Mouse (Mus musculus) embryo, embryonic 11.5 days (tissue): Measurements from ENCODE around the gene Tpm4.

Source experiments
- DNase-seq: peaks from one replicate; pipeline ENCODE4 v3.0.0-alpha.2; 2012; ENCODE audit warnings: low read depth, low spot score

Tpm4 gene

DNA sequence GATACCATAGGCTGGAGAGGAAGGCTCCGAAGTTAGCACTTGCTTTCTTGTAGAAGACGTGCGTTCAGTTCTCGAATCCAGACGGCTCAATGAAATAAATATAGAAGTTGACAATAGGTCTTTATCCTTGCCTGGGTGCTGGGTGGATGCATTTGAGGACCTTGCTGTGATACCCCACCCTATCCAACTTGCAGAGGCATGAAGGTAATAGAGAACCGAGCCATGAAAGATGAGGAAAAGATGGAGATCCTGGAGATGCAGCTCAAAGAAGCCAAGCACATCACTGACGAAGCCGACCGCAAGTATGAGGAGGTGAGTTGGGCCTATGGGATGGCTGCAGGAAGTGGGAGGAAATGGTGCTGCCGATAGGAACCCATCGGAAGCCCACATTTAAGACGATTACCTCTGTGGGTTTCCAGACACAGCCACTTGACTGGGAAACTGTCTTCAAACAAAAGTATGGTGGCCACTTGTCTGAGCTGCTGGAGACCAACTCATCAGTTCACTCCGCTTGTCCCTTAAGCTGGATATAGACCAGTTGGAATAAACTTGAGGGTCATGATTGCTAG is 8.6 kb downstream of the Tpm4 start:
- no peak for DNase-seq

DNA sequence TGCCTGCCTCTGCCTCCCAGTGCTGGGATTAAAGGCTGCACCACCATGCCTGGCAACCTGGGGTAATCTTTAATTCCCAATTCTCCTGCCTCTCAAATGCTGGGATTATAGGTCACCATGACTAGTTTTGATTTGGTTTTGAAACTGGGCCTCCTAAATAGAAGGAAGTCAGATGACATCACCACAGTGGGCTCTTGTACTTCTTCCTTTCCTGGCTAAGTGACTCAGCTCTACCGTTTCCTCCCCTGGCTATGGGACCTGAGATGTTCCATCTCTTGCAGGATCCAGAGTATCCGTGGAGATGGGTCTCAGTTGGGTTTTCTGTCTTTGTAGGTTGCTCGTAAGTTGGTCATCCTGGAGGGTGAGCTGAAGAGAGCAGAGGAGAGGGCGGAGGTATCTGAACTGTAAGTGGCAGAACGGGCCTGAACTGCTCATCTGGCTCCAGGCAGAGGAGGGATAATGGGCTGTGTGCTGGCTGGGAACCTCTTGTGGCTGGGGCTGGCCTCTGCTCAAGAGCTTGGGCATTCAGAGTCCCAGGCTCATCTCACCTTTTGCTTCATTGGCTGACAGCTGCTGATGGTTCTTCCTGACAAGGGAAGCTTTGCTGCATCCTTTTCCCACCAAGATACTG is 9.7 kb downstream of the Tpm4 start:
- no peak for DNase-seq

DNA sequence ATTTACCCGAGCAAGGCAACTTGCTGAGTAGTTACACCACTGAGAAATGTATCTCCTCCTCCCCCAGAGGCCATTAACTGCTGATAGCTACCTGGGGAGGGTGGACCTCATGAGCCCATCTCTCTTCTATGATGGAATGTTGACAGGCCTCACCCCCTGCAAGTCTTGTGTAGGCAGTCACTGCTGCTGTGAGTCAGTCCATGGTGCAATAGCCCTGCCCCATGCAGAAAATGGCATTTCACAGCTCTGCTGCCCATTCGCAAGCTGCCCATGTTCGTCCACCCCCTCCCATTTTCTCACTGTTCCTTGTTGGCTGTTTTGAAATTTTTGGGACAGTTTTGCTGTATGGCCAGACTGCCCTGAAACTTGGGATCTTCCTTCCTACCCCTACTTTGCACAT is 10.7 kb downstream of the Tpm4 start:
- no peak for DNase-seq

DNA sequence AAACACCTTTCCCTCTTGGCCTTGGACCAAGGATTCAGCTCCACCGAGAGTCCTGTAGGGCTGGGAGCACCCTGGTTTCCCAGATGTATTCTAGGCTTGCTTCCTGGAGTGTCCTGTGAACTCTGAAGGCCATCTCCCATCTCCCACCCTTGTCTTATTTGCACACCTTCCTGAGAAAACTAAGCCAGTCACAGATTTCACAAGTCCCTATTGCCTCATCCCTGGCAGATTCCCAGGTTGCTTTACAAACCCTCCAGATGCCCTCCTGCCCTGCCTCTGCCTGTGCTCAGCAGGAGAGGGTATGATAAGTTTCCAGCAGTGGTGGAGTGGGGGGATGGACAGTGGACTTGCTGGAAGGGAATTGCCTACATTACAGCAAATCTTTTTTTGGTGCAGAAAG is 11.3 kb downstream of the Tpm4 start:
- DNase-seq: no peak

DNA sequence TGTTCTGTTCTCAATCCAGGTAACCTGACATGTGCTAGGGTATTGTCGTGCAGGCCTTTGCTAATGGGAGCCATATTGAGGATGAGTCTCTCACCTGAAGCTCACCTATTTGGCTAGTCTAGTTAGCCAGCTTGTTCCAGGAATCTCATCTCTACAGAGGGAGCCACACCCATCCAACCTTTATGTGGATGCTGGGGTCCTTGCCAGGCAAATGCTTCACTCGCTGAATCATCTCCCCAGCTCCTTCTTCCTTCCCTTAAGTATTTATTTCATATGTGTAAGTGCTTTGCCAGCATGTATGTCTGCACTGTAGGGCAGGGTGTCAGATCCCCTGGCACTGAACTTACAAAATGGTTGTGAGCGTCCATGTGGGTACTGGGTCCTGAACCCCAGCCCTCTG is 11.8 kb downstream of the Tpm4 start:
- no peak for DNase-seq

DNA sequence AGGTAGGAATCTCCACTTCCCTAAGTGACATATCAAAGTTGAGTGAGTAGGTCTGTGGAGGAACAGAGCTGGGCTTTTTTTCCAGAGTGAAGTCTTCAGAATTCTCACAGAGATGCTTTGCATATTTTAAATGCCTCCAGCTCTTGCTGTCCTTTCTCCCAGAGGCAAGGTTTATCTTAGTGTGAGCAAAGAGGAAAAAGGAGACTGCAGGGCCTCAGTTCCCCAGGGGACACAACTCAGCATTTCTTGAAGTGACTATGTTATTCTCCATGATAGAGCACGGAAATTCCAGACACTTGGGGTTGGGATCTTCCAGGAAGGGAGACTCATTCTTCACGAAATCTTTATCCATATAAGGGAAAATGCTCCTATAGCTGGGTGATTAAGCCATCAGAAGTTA is 12.5 kb downstream of the Tpm4 start:
- DNase-seq: no peak

DNA sequence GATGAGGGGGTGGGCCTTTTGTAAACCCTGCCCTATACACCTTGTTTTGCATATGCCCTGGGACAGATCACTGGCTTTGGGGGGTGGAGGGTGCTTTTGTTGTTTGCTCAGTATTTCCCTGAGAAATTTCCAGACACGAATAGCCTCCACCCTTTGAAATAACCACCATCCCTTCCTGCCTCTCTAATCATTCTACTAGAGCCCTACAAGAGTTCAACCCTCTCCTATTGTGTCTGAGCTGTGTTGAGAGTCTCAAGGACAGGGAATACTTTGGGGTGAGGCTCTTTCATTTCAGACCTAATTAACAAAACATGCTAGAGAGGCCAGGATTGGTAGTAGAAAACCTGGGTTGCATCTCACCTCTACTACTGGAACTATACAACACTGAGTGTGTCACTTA is 14.3 kb downstream of the Tpm4 start:
- no peak for DNase-seq

DNA sequence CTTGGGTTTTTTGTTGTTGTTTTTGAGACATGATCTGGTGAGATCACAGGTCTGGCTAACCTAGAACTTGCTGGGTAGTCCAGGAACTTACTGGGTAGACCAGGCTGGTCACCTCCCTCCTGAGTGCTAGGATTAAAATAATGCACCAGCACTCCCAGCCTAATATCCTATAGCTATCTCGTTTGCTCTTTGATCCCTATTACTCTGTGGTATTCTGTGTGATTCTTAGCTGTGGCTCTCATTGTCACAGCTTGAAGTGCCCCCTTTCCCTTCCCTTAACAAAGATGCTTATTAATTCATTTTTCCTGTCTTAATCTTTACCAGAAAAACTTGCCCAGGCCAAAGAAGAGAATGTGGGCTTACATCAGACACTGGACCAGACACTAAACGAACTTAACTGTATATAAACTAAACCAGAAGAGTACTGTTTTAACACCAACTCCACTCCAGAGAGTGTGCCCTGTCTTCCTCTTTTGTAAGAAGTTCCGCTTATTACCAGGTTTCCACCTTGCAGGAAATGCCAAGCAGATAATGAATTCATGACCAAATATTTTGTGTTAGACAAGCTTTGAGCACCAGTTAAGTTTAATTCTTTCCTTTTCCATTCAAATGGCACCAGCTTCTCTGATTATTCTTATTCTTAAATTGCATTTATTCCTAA is 16.8 kb downstream of the Tpm4 start:
- no peak for DNase-seq

DNA sequence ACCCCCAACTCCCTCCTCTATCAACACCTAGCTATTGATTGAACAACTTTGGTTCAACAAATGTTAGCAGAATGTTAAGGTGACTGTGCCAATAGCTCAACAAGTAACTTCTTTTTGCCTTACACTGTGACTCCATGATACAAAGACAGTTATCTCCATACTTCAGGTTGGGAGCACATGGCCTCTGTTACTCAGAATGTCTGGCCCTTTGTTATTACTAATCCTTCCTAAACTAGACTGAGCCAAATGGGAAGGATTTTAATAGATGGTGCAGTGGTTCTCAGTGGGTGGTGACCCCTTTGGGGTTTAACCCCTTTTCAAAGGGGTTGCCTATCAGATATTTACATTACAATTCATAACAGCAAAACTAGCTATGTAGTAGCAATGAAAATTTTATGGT is 18.6 kb downstream of the Tpm4 start:
- DNase-seq: no peak

DNA sequence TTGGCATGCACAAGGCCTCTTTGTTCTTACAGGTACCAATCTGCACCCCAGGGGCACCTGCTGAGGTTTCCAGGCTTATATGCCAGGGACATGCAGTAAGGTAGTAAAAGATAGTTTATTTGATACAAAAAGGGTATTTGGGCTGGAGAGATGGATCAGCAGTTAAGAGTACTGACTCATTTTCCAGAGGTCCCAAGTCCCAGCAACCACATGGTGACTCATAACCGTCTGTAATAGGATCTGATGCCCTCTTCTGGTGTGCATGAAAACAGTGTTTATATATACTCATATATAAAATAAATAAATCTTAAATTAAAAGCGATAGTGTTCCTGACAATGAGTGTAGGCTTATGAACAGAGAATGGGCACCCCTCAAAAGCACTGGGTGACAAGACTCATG is 23.3 kb downstream of the Tpm4 start:
- DNase-seq: no peak

DNA sequence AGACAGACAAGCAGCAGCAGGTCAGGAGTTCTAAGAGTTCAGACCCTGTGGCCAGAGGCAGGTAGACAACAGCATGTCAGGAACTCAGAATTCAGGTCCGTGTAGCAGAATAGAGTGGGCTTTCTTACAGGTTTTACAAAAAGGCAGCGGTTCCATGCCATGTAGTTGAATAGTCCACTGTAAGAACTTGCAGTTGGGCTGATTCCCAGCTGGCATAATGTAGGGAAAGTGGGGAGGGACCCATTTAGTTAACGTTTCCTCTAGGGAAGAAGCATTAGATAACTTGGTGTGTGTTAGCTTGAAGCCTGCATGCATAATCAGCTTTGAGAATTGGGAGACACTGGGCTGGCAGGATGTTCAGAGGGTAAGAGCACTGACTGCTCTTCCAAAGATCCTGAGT is 24.0 kb downstream of the Tpm4 start:
- DNase-seq: no peak

DNA sequence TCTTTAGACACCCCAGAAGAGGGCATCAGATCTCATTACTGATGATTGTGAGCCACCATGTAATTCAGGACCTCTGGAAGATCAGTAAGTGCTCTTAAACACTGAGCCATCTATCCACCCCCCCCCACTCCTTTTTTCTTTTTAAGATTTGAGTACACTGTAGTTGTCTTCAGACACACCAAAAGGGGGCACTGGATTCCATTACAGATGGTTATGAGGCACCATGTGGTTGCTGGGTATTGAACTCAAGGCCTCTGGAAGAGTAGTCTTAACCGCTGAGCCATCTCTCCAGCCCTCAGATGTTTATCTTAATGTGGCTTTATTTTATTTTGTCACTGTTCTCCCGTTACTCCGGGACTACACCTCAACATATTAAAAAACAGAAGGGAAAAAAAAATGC is 25.2 kb downstream of the Tpm4 start:
- DNase-seq: no peak

DNA sequence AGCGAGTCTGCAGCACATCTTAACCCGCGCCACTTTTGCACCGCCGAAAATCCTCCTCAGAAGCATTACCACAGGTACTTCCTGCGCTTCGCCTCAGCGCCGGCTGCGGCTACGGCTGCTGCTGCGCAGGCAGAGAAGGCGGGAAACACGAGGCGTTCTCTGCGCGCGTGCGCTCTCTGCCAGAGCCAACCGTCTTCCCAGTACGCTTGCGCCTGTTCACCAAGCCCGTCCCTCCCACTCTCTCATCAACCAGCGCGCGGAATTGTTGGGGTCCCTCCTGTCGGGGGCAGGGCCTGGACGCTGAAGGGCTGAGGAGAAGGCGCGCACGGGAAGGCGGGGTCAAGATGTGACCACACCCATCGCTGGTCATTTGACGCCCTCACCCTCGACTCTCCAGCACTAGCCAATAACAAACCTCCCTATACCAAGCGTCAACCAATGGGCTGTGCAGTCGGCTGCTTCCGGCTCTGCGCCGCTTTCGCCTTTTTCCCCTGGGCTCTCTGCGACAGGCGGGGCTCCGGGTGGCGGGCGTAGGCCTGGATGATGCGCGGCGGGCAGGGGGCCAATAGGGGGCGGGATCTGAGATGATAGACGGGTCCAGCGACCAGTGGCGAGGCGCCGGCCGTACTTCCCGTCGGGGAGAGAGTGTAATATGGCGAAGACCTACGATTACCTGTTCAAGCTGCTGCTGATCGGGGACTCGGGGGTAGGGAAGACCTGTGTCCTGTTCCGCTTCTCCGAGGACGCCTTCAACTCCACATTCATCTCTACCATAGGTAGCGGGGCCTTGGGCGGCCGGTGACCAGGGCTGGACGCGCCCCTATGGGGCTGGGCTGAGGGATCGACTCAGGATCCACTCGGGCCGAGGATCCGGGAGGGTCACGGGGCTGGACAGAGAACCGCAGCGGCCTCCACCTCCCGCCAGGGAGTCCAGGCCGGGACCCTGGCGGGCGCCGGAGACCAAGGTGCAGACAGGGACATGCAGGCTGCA is 26.2 kb downstream of the Tpm4 start, which contains the start of gene Rab8a:
Gene Rab8a (plus strand): TSS at position 494 of the 991 bp plus-strand sequence.
- peak; percentile 97 for DNase-seq

DNA sequence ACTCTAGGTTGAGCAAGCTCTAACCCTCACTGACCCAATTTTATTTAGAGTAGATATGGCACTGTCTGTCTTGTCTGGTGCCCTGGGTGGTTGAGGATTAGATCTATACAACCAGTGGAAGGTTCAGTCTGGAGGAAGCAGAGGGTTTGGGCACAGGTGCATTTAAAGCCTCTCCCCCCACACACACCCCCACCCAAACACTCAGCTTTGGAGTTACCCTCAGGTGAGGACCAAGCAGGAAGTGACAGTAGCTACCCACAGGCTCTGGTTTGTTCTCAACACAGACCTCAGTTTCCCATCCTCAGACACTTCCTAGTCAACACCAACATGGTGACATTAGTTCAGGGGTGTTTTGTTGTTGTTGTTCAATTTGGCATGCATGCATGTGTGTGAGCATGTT is 28.0 kb downstream of the Tpm4 start:
- no peak for DNase-seq

DNA sequence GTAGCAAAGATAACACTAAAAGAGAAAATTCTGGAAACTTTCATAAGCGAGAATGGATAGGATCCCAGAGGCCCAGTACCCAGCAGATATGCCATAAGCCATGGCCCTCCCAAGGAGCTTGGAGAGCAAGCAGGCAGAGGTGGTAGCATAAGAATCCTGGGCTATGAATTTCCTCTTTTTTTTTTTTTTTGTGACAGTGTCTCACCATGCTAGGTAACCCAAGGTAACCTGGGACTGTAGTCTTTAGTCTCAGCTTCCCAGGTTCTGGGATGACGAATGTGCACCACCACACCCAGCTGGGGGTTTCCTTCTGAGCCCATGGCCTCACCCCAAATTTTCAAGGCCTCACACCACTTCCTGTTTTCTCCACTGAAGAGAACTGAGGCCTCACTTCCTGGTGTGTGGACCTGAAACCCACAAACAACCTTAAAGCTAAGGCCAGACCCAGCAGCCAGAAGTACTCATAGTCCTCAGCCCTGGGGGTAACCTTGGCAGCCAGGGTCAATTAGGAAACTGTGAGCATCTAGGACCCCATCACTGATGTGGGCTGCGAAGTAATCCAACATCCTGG is 34.4 kb downstream of the Tpm4 start:
- DNase-seq: no peak

DNA sequence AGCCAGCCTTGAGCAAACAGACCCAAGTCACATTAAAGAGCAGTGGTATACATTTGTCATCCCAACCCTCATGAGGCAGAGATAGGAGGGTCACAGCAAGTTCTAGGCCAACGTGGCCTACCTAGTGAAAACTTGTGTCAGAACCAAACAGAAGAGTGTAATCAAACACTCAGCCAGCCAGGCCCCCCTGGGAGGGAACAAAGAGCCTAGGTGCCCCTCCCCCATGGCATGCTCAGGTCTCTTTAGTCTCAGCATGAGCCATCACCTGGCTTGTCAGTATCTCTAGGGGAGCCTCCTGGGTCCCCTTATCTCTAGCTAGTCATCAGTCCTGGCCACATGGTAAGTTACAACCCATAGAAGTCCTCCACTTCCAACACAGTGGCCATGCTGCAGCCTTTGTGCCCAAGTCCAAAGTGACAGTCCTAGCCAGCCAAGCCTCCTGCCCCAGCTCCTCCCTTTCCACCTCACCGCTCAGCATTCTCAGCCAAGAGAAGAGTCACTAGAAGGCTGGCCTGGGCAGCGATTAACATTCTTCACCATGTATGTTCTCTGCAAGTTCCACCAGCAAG is 35.0 kb downstream of the Tpm4 start:
- DNase-seq: no peak

DNA sequence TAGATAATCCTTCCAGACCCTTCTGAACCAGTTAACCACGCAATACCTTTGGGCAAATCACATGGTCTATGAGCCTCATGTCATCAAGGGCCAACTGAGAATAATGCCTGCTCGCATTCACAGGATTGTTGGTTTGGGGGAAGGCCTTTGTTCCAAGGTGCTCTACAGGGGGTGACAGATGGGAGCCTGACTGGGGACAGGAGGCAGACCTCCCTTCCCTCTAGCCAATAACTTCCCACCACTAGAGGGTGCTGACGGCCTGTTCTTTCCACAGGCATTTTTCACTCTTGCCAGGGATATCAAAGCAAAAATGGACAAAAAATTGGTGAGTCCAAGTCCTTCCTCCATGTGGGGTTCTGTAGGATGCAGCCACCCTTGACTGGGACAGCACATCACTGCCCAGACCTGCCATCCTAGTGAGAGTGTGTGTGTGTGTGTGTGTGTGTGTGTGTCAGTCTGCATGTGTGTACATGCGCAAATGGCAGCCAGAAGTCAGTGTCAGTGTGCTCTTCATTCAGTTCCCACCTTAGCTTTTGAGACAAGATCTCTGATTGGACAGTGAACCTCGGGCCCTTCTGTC is 42.7 kb downstream of the Tpm4 start:
- DNase-seq: peak; percentile 34

DNA sequence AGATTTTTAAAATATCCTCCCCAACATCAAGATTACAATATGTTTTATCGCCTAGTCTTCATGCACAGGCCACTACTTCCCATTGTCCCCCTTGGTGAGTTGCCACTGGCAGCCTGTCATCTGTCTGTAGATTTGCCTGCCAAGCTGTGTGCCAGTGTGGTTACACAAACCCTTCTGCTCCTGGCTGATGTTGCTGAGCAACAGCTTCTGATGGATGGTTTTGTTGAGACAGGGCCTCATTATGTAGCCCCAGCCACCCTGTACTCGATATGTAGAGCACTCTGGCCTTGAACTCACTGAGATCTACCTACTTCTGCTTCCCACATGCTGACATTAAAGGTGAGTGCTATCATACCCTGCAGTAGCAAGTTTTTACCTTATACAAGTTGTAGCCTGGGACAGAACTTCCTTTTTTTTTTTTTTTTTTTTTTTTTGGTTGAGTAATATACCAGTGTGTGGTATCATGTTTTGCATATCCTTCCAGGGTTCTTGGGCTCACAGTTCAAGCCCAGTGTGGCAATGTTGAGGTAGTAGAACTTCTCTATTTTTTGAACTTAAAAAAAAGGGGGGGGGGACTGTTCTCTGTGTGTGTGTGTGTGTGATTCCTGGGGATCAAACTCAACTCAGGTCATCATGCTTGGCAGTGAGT is 48.9 kb downstream of the Tpm4 start:
- no peak for DNase-seq

DNA sequence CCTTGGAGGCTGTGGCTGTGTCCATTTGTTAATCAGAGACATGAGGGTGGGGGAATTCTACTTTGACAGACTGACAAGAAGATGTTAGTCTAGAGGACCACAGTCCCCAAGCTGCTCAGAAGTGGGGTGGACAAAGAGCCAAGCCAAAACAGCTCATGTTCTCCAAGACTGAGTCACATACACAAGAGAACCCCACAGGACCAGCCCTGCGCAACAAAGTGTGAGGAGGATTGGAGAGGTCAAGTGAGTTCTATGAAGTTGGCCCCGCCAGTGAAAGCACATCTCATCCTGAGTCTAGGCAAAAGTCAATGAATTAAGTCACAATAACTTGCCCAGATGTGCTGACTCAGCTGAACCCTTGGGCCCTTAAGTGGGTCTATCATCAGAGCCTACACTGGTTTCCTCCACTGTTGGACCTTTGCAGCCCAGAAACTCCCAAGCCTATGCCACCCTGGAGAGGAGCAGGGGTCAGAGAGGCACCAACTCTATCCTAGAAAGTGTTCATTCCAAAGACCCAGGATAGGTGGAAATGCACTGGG is 53.1 kb downstream of the Tpm4 start:
- DNase-seq: no peak
